Mouse (Mus musculus): ENCODE measurements around the gene Aldh2.
"Not testable (repeated sequence)": the region's sequence is repeated elsewhere in the genome, so short reads cannot be mapped to it uniquely, and the experiment has no call there.

Aldh2 gene

DNA sequence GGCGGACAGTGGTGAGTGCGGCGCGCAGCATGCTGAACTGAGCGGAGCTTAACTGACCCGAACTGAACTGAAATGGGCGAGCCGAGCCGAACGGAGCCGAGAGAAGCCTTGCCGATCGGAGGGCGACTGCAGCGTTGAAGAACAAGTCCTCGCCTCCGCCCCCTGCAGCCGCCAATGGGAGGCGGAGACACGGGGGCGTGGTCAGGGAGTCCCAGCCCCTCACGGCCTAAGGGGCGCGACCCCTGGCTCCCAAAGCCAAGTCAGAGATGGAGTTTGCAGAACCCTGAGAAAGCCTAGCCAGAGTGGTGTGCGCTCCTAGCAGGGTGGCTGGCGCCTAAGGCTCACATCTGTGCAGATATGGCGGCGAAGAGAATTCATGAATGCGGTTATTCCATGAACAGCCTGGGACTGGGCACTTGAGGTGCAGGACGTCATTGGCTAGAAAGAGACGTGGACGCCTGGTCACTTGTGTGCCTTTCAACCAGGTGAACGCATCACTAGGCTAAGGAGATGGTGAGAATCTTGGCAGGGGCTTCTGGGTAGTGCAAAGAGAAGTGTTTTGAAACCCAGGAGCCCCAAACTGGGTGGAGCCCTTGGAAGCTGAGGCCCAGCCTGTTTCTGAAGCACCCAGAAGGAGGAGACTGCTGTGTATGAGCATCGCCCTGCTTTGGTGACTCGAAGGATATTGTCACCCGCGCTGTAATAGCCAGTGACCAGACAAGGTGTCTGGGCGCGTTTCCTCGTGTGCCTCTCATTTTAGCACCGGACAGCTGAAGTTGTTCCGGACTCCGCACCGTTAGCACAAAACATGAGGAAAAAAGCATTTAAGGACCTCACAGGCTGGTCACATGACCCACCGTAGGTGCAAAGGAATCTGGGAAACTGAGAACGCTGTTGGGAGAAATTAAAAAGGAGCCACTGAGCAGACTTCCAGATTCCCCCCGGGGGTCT, at the start of gene Aldh2:
Gene Aldh2 (minus strand): TSS at position 374 of the 951 bp plus-strand sequence.
- DNase-seq (ENCODE audit: low read depth): peak; percentile 90

DNA sequence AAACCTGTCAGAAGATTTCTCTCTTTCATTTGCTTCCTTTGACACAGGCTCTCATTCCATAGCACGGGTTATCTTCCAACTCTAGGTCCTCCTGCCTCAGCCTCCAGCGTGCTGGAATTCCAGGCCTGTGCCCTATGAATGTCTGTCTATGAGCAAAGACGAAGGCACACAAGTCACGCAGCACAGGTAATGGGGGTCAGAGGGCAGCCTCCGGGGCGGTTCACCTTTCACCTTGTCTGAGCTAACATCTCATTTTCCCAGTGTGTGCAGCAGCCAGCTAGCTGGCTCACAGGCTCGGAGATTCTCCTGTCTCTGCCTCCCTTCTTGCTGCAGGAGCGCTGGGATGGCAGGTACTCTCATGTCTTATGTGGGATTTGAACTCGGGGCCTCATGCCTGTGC, 46.0 kb upstream of the Aldh2 start:
- no peak for DNase-seq (ENCODE audit: low read depth)

DNA sequence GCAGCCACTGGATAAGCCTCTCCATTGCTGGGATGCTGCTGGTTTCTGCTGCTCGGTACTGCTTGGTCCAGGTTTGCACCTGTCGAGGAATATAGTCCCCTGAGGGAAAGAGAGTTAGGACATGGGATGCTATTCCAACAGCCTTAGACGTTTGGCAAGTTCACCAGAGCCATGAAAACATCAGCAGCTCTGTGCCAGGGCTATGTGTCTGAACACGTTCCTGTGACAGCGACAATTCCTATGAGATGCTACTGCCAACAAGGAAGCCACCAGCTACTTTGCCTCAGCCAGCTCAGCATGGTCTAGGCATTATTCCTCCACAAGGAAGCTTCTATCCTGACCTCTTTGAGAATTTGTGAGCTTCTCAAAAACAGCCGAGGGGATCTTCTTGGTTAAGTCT, 43.7 kb upstream of the Aldh2 start:
- DNase-seq (ENCODE audit: low read depth): no peak

DNA sequence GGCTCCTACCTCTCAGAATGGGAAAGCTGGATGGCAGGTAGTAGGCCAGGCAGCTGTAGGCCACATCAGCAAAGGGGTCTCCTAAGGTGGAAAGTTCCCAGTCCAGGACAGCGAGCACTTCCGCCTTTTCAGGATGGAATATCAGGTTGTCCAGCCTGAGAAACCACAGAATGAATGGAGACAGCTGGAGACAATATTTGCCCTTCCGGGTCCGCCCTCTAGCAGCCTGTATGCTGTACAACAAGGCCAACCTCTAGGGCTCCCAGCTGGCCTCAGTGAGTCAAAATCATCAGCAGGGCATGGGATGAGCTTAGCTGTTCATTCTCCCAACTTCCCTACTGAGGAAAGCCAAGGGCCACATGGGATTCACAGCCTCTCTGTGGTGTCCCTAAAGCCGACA, 41.0 kb upstream of the Aldh2 start:
- no peak for DNase-seq (ENCODE audit: low read depth)

DNA sequence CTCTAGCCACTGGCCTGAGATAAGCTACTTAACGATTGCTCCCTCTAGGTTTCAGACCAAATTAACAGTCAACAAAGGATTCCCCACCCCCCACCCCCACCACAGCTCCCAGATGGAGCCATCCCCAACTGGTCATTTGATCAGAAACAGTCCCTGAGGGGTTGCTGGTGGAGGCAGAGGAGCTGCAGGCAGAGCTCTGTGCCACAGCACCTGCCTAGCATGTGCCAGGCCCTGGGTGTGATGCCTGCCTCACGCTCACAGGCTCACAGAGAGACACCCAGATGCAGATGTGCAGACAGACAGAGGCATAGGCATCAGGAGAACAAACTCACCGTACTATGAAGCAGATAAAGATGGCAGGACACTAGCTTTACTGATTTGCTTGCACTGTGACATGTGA, 39.2 kb upstream of the Aldh2 start:
- no peak for DNase-seq (ENCODE audit: low read depth)

DNA sequence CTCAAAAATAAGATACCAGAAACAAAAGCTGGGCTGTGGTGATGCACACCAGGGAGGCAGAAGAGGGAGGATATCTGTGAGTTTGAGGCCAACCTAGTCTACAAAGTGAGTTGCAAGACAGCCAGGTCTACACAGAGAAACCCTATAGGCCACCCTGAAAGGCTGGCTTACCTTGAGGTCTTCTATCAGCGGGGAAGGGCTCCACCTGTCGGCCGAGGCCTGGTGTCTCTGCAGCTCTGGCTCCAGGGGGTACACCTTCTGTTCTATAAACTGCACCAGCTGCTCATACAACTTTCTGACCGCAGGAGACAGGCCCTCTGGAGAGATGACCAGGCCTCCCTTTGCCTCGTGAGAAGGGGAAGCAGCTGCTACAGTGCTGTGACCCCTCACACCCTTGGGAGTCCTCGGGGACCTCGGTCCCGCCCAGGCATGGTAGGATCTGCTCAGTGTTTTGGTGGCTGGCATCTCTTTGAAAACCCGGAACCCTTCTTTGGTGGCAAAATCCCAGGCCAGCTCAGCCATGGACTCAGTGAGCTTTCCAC, 37.6 kb upstream of the Aldh2 start:
- DNase-seq (ENCODE audit: low read depth): not testable (repeated sequence)

DNA sequence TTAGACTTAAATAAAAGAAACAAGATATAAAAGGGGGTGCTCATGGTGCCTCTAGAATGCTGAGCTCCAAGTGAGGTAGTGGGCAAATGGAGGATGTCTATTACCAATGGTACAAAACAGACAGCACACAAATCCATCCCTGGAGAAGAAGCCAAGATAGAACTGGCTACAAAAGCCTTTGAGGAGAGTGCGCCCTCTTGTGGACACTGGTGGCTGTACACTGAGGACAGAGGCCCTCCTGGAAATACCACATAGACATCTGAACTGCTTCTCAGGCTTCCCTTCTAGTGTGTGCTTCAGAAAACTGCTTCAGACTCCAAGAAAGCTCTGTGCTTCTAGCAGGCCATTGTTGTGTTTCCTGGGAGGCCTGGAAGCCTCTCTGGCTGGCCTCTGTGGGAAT, 34.2 kb upstream of the Aldh2 start:
- peak; percentile 85 for DNase-seq (ENCODE audit: low read depth)

DNA sequence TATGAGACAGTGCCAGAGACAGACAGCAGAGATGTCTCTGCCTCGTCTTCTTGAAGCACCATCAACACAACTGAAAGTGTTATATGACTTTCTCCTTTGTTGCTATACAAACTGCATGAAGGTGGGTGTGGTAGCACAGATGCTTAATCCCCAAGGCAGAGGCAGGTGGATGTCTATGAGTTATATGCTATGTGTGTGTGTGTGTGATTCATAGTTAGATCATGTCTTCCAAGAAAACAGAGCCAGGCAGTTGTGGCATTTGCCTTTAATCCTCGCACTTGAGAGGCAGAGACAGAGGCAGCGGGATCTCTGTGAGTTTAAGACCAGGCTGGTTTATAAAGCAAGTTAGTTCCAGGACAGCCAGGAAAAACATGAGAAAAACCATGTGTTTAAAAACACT, 29.6 kb upstream of the Aldh2 start:
- peak; percentile 47 for DNase-seq (ENCODE audit: low read depth)

DNA sequence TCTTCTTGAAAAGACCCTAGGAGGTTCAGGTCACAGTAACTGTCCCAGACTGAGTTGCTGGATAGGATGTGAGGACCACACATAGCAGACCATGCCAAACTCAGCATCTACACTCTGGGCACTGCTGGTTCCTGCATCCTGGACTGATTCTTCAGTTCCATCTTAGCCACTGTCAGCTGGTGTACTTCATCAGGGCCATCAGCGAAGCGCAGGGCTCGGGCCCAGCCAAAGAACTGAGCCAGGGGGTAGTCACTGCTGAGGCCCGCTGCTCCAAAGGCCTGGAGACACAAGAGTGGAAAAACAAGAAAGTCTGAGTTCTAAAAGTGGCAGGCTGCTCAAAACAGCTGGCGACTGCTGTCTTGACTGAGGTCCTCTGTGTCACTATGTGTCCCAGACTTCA, 27.5 kb upstream of the Aldh2 start:
- DNase-seq (ENCODE audit: low read depth): no peak

DNA sequence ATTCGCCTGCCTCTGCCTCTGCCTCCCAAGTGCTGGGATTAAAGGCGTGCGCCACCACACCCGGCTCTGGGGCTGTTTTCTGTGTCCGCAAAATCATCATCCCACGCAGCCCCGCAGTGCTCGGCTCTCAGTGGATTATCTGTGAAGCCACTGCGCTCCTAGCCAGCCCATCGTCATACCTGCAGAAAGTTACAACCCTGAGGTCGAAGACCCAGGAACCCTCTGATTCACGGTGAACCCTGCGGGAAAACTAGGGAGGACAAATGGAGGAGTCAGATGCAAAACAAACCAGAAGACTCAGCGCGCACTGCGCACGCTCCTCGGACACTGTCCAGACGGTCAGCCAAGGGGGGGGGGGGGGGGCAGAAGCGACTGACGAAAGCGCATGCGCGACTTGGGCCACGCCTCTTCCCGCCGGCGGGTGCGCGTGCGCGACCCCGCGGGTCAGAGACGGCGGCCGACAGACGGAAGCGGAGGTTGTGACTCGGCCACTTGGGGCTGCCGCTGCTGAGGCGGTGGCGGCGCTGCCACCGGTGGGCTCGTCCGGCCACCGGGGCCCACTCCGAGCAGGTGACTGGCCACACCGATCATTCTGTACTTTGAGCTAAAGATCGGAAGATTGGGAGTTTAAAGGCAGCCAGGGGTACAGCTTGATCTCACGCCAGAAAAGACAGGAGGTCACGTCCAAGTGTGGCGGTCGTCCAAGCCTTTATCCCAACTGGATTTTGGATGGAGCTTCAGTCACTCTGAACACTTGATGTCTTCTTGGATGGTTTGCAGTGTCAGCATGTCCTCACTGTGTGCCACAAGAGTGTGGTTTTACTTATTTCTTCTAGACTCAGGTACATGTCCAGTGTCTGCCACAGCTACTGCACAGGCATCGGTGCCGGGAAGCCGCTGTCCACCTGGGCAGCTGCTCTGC, 25.2 kb upstream of the Aldh2 start, which contains the start of gene Acad12:
Gene Acad12 (minus strand): TSS at position 347 of the 922 bp plus-strand sequence.
- DNase-seq (ENCODE audit: low read depth): peak; percentile 95

DNA sequence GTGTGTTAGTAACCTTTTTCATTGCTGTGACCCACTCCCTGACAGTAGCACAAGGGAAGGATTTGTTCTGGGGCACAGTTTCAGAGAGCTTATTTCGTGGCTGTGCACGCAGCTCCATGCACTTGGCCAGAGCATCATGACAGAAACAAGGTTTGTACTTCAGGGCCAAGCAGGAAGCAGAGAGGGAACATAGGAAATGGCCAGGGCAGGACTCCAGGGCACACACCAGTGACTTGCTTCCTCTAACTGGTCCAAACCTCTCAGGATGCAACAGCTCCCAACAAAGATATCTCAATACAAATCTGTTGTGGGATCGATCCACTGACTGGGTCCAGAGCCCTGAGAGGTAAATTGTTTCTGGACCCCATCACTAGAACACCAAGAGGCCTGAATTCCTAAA, 21.3 kb upstream of the Aldh2 start:
- DNase-seq (ENCODE audit: low read depth): not testable (repeated sequence)

DNA sequence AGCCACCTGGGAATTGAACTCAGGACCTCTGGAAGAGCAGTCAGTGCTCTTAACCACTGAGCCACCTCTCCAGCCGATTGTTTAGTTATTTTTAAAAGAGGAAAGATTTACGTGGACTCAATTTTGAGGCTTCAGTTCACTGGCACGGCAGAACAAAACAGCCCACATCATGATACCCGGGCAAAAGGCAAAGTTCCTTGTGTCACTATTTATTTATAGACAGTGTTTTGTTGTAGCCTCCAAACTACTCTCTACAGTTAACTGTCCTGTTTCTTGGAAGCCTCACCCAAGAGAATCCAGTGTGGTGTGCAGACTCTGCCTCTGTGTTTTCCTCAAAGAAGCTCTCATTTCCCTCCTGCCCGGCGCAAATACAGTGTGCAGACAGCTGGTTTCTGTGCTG, 18.4 kb upstream of the Aldh2 start:
- no peak for DNase-seq (ENCODE audit: low read depth)

DNA sequence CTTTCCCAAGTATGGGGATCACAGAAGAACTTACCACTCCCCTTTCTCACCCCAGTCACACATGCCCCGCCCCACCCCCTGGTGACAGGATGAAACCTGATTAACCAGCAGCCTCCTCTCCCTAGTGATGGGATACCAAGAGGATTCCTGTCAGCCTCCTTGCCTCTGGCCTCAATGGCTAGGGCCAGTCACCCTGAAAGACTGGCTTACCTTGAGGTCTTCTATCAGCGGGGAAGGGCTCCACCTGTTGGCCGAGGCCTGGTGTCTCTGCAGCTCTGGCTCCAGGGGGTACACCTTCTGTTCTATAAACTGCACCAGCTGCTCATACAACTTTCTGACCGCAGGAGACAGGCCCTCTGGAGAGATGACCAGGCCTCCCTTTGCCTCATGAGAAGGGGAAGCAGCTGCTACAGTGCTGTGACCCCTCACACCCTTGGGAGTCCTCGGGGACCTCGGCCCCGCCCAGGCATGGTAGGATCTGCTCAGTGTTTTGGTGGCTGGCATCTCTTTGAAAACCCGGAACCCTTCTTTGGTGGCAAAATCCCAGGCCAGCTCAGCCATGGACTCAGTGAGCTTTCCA, 16.0 kb upstream of the Aldh2 start:
- not testable (repeated sequence) for DNase-seq (ENCODE audit: low read depth)

DNA sequence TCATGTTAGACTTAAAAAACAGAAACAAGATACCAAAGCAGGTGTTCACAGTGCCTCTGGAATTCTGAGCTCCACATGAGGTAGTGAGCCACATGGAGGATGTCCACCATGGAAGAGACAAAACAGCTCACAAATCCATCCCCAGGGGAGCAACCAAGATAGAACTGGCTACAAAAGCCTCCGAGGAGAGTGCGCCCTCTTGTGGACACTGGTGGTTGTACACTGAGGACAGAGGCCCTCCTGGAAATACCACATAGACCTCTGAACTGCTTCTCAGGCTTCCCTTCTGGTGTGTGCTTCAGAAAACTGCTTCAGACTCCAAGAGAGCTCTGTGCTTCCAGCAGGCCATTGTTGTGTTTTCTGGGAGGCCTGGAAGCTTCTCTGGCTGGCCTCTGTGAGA, 12.5 kb upstream of the Aldh2 start:
- DNase-seq (ENCODE audit: low read depth): peak; percentile 88

DNA sequence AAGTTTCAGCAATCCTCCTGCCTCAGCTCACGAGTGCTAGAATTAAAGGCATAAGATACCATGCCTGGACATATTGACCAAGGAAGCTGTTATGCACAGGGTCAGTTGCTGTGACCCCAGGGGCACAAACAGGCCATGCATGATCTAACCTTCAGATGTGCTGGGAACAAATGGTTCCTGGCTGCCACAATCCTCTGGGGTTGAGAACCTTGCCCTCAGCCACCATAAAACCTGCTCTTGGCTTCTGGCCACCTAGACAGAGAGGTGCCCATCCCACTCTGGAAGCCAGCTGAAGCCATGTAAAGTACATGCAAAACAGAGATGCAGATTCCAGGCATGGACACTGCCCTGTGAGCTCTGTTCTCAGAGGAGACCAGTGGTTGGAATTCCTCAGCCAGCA, 10.2 kb upstream of the Aldh2 start:
- not testable (repeated sequence) for DNase-seq (ENCODE audit: low read depth)

DNA sequence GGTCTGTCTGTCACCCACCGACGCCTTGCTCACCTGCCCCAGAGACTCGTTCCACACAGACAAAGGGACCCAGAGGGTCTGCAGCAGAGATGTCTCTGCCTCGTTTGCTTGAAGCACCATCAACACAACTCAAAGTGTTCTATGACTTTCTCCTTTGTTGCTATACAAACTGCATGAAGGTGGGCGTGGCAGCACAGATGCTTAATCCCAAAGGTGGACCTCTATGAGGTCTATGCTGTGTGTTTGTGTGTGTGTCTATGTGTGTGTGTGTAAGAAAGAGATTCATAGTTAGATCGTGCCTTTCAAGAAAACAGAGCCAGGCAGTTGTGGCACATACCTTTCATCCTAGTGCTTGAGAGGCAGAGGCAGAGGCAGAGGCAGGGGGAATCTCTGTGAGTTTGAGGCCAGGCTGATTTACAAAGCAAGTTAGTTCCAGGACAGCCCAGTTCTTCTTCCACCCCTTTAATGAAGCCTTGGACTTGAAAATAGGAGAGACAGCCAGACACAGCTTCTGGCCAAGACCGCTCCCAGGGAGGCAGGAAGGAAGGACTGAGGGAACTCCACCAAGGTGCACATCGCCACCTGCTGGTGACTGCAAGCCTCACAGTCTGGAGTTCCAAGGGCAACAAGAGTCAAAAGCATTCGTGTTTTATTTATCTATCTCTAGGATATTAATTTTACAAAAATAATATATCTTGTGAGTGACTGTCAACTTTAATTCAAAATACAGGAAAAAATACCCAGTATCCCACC, 8.1 kb upstream of the Aldh2 start:
- peak; percentile 96 for DNase-seq (ENCODE audit: low read depth)

DNA sequence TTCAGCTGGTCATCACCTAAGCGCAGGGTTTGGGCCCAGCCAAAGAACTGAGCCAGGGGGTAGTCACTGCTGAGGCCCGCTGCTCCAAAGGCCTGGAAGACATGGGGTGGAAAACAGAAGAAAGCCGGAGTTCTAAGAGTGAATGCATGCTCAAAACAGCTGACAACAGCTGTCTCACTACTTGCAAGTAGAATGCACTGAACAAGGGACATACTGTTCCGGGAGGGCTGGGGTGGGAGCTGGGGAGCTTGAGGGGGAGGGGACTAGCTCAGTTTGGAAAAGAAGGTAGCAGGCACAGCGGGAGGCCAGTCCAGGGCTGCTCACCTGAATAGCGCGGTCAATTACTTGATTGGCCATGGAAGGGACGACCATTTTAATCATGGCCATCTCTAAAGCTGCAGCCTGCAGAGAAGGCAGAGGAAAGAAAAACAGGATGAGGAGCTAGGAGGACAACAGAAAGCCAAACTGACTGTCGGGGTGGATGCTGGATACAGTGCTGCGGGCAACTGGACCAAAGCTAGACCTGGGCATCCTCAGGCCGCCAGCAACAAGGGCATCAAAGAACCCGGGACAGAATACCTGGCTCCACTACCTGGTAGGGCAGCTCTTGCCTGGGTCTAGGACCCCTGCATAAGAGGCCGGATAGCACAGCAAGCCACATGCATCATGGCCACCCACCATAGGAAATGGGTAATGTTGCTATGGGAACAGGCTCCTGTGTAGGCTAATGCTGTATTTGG, 5.4 kb upstream of the Aldh2 start:
- no peak for DNase-seq (ENCODE audit: low read depth)

DNA sequence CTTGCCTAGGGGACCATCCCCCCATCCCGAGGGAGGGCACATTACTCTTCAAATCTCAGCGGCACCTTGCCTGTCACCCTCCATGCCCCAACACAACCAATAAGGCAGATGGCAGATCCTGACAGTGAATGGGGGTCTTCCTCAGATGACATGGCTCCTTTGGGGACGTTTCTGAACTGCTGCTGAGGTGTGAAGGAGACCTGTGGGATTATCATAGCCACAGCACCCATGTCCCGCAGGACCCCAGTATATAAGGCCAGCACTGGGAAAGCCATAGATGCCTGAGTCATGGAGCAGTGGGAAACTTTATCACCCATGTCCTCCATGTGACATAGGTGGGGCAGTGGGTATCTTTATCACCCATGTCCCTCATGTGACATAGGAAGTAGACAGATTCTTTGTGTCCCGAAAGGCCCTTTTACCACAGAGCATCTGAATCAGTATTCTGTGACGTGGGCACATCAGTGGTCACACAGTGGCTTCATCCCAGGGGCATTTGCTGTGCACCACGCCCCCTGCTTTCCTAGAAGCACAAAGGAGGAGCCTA, 4.4 kb upstream of the Aldh2 start:
- no peak for DNase-seq (ENCODE audit: low read depth)

DNA sequence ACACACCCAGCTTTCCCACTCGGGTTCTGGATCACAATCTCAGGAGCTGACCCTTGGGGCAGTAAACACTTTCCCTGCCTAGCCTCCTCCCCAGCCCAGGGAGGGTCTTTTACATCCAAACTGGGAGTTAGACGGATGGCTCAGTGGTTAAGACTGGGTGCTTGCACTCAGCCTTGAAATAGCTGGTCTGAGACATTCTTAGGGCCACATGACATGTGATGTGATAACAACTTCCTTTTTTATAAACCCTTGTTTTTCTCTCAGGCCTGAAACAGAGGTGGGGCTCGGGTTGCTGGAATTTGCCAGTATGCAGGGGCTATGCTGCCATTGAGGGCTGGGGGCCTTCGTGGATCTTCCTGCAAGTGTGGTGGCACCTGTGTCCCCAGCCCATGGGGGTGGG, 3.7 kb upstream of the Aldh2 start:
- no peak for DNase-seq (ENCODE audit: low read depth)

DNA sequence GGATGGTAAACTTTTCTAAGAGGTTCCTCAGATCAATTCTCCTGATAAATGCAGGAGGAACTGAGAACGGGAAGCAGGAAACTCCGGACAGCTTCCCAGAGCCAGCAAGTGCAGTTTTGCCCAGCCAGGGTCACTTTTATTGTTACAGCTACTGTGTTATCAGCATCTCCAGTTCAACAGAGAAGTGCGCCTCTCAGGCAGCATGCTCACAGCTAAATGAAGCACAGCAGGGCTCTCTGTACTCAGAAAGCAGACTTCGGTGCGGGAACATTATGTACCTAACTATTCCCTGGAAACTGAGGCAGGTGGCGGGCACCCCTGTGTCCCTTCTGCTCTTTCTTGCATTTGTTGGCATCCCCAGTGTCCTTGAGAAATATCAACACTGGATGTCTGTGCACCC, 2.6 kb upstream of the Aldh2 start:
- DNase-seq (ENCODE audit: low read depth): no peak
